Mouse (Mus musculus) stomach, embryonic 15.5 days (tissue): ENCODE data around the gene Lrp5. TPM values are rescaled to one million over a fixed set of nuclear protein-coding genes. Genes with fewer than 3 reads are reported as not detected.
A peak's percentile ranks its signal among the peaks of the same experiment; 100 is the strongest.

Experiments used
- ATAC-seq: fragments of 200-750 bp; cut with Nextera tagmentation; 2 replicates; pipeline ENCODE4 v1.8.0; 2017; ENCODE audit warnings: low read depth, moderate number of reproducible peaks, moderate TSS enrichment; ENCODE audit not compliant: insufficient read depth, low FRiP score
- H3K27ac ChIP-seq: fragments of 300-500 bp; sonication (generic); 2 replicates; pipeline ENCODE4 v1.5.1; 2015; ENCODE audit warnings: mild to moderate bottlenecking, inconsistent platforms
- H3K27me3 ChIP-seq: fragments of 300-500 bp; sonication (generic); replicated peaks from 2 replicates; pipeline ENCODE4 v1.6.1; 2015; ENCODE audit warnings: inconsistent platforms
- H3K36me3 ChIP-seq: fragments of 300-500 bp; sonication (generic); 2 replicates; pipeline ENCODE4 v1.6.1; 2015; ENCODE audit warnings: inconsistent platforms
- H3K4me1 ChIP-seq: fragments of 300-500 bp; sonication (generic); 2 replicates; pipeline ENCODE4 v1.6.1; 2015; ENCODE audit warnings: inconsistent platforms
- H3K4me2 ChIP-seq: fragments of 300-500 bp; sonication (generic); 2 replicates; pipeline ENCODE4 v1.6.1; 2015; ENCODE audit warnings: mild to moderate bottlenecking, inconsistent platforms
- H3K4me3 ChIP-seq: fragments of 300-500 bp; sonication (generic); replicated peaks from 2 replicates; pipeline ENCODE4 v1.5.1; 2015; ENCODE audit warnings: inconsistent platforms
- H3K9ac ChIP-seq: fragments of 300-500 bp; sonication (generic); 2 replicates; pipeline ENCODE4 v1.6.1; 2015; ENCODE audit warnings: inconsistent platforms
- H3K9me3 ChIP-seq: fragments of 300-500 bp; sonication (generic); 2 replicates; pipeline ENCODE4 v1.6.1; 2016; ENCODE audit warnings: inconsistent platforms
- WGBS: fragments of 180-500 bp; shearing (Covaris S2); methylation state at CpG from one replicate; pipeline ENCODE4 v1.1.7; 2015; 5-methylcytosine and 5-hydroxymethylcytosine counted together
- polyA plus RNA-seq: library from polyadenylated mRNA; unstranded; fragments of >200 nt; fragmentation: Nextera tagmentation; extraction: Ambion mirVana; gene quantifications from 2 replicates; pipeline ENCODE4 v1.2.1, GENCODE M21; 2015

Gene Lrp5
- polyA plus RNA-seq, 1 experiment from 2014 or later: 5.3 TPM

DNA sequence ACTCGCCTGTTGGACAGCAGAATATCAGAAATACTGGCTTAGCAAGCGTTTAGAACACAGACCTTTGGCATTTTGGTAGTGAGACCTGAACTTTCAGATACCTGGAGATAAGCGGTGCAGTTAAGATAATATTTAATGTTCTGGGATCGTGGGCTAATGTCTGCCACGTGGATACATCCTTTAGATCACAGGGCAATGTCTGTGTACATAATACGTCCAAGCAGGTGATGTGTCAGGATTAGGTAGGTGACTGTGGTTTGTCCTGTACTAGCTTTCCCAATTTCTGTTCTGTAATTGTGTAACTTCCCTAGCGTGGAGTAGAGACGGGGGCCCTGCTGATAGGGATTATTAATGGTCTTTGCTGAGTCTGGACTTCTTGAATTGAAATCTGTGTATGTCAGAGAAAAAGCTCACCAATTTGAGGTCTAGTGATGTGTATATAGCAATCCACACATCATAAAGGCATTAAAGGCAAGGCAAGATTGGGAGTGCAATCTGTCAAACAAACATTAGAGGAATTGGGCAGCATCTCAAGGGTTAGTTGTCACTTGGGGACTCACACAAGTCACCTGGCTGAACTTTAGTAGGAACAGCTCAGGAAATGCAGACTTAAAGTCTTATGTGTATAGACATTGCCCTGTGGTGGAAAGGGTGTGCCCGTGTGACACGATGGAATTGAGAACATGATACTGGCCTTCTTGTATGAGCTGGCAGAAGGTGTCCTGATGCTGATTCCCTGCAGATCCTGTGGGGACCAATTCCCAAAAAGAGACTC, 22.8 kb upstream of the Lrp5 start:
- 24% methylated on average over 10 of the region's 10 CpGs for WGBS
- ATAC-seq: no peak
- Histone ChIP-seq H3K27me3 (no peaks in the 10 kb centered on the region), H3K36me3 (no peaks in the 10 kb centered on the region; the same call in 1 of the 2 replicates), H3K9ac (peak overlapping the region; percentile 80), H3K27ac (no peak overlapping the region), H3K4me1 (peaks cover 12% of the 10 kb centered on the region; the same call in 1 of the 2 replicates), H3K4me3 (peak overlapping the region; percentile 88), H3K9me3 (no peaks in the 10 kb centered on the region), H3K4me2 (peak overlapping the region; percentile 84)

DNA sequence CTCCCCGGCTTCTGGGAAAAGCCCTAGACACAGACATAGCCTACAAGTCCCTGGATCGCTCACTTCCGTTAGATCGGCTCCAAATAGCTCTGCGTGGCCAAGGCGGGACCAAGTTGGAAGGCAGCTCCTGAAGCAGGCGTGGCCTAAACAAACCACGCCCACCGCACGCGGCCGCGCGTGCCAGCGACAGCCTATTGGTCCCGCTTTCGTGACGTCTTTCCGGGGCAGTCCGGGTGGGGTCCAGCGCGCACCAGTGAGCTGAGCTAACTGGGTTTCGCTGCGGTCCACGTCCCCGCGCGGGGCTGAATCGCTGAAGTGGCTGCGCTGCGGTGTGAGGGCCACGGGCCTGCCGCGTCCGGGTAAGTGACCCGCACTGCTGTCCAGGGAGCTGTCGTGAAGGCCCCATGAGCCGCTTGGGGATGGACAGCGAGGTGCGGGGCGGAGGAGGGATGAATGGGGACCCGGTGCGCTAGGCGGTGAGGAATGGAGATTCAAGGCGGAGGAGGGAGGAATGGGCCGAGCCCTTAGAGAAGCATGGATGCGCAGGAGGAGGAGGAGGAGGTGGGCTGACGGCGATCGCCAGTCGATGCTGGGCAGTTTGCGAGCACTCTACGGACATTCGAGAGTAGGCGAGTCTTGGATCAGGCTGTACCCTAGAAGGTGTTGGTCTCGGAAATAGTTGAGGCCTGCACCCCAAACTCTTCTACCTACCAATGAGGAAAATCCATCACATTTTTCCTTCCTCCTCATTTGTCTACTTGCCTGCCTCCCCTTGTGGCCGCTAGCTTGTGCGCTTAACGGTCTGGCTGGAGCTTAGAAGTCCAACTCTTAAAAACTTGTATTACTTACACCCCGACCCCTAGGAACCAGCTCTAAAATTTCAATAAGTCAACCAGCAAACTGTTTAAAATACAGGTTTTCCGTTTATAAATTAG, 22.0 kb upstream of the Lrp5 start, which contains the start of gene 1810055G02Rik:
1810055G02Rik (plus strand) TSS at position 216 of the 935 bp plus-strand sequence.
- peaks cover 12% of the 10 kb centered on the region; the same call in 1 of the 2 replicates for H3K4me1 ChIP-seq
- H3K36me3 ChIP-seq: no peaks in the 10 kb centered on the region; the same call in 1 of the 2 replicates
- H3K27me3 ChIP-seq: no peaks in the 10 kb centered on the region
- H3K4me2 ChIP-seq: peak within 1 kb of the TSS; percentile 84
- peak within 1 kb of the TSS; percentile 80 for H3K9ac ChIP-seq
- ATAC-seq: peak; percentile 97
- no peaks in the 10 kb centered on the region for H3K9me3 ChIP-seq
- H3K4me3 ChIP-seq: peak within 1 kb of the TSS; percentile 88
- H3K27ac ChIP-seq: peak within 1 kb of the TSS; percentile 92
- WGBS: under 1% methylated on average over 61 of the region's 61 CpGs

DNA sequence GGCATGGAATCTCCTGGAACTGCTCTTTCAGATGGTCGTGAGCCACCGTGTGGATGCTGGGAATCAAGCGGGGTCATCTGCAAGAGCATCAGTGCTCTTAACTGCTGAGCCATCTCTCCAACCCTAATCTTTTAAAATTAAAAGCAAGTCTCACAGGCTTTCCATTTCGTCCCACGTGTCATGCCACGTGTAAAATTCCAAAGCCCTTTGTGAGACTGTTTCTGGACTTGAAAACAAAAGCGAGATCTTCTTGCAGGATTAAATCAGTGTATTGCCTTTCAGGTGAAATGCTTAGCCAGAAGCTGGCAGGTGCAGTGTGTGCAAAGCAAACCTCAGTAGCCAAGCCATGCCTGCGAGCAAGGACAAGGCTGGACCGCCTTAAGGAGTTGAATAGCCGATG, 21.2 kb upstream of the Lrp5 start:
- Histone ChIP-seq H3K36me3 (no peaks in the 10 kb centered on the region; the same call in 1 of the 2 replicates), H3K4me2 (peak overlapping the region; percentile 84), H3K4me3 (peak overlapping the region; percentile 88), H3K27ac (peak overlapping the region; percentile 79), H3K9ac (peak overlapping the region; percentile 67), H3K9me3 (no peaks in the 10 kb centered on the region), H3K27me3 (no peaks in the 10 kb centered on the region), H3K4me1 (peaks cover 12% of the 10 kb centered on the region; the same call in 1 of the 2 replicates)
- ATAC-seq: no peak
- 39% methylated on average over 10 of the region's 10 CpGs for WGBS

DNA sequence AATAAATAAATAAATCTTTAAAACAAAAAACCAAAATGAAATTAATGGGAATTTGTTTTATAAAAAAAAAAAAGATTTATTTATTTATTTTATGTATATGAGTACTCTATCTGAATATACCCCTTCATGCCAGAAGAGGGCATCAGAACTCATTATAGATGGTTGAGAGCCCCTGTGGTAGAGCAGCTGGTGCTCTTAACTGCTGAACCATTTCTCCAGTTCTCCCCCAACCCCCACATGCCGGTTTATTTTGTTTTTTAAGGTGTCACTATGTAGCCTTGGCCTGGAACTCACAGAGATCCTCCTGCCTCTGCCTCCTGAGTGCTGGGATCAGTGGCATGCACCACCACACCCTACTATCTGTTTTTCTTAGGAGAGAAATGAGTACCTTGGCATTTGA, 19.9 kb upstream of the Lrp5 start:
- Histone ChIP-seq H3K36me3 (no peaks in the 10 kb centered on the region), H3K9ac (no peak overlapping the region), H3K27me3 (no peaks in the 10 kb centered on the region), H3K9me3 (no peaks in the 10 kb centered on the region), H3K4me2 (no peak overlapping the region), H3K27ac (no peak overlapping the region), H3K4me3 (no peak overlapping the region), H3K4me1 (peaks cover 12% of the 10 kb centered on the region; the same call in 1 of the 2 replicates)
- 39% methylated on average over 1 of the region's 1 CpGs for WGBS
- ATAC-seq: no peak

DNA sequence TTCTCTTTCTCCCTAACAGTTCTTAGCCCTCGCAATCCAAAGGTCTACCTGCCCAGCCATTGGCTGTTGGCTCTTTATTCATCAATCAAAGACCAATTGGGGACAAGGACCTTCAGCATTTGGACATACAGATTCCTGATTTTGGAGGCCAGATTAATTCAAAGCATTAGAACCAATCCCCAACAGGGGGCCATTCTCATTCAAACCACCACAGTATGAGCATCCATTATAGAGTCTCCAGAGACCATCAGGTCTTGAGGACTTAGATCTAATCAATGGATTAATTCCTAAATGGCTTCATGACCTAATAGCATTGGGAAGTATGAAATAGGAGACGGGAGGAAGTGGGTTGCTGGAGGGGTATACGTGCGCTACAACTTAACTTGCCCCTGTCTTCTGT, 16.1 kb upstream of the Lrp5 start:
- Histone ChIP-seq H3K27me3 (no peaks in the 10 kb centered on the region), H3K9ac (no peak overlapping the region), H3K36me3 (no peaks in the 10 kb centered on the region), H3K9me3 (no peaks in the 10 kb centered on the region), H3K4me1 (peaks cover 2% of the 10 kb centered on the region; the same call in 1 of the 2 replicates), H3K27ac (no peak overlapping the region), H3K4me2 (no peak overlapping the region), H3K4me3 (no peak overlapping the region)
- no peak for ATAC-seq
- 88% methylated on average over 4 of the region's 4 CpGs for WGBS

DNA sequence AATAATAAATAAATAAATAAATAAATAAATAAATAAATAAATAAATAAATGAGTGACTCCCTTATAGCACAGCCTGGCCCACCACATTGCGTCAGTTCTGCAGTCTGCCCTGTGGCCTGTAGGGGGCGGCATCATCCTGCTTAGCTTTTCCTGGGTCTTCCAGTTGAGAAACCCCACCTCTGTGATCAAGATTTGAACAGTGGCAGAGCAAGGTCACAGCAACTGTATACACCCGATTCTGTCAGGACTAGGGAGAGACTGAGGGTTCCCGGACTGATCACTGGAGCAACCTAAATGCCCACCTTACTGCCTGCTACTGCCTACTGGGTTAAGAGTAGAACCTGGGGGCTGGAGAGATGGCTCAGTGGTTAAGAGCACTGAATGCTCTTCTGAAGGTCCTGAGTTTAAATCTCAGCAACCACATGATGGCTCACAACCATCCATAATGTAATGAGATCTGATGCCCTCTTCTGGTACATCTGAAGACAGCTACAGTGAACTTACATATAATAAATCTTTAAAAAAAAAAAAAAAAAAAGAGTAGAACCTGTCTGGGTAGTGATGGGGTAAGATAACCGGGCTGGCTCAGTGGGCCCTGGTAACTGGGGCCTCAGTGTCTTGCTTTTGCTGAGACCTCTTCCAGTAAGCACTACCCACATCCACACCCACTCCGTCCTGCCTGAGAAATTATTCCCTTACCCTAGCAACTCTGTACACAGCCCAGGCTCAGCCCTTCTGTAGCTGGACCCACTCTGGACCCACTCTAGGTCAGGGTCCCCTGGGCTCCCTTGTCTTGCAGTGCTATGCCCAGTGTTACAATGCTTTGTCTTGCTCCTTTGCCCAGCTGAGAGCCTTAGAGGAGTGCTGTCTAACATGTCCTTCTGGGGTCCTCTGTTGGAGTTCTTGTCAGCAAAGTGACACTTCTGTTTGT, 13.4 kb upstream of the Lrp5 start:
- no peak overlapping the region for H3K4me2 ChIP-seq
- no peaks in the 10 kb centered on the region for H3K36me3 ChIP-seq
- no peak overlapping the region for H3K27ac ChIP-seq
- no peak overlapping the region for H3K4me3 ChIP-seq
- WGBS: 28% methylated on average over 6 of the region's 6 CpGs
- ATAC-seq: peak; percentile 54; the same call in 1 of the 2 replicates
- no peaks in the 10 kb centered on the region for H3K27me3 ChIP-seq
- H3K4me1 ChIP-seq: no peaks in the 10 kb centered on the region
- no peaks in the 10 kb centered on the region for H3K9me3 ChIP-seq
- H3K9ac ChIP-seq: no peak overlapping the region

DNA sequence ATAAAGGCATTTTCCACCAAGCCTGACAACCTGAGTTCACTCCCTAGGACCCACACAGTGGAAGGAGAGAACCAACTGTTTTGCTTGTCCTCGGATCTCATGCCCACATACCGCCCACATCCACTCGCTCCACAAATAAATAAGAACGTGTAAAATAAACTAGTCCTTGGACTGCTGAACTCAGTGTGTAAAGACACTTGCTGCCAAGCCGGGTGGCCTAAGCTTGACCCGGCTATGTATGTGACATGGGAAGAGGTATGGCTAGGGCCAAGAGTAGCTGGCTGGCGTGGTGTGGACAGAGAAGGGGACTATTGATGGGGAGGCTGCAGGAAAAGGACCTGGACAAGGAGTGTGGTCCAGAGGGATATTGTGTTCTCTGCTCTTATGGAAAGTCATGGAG, 11.7 kb upstream of the Lrp5 start:
- no peak for ATAC-seq
- Histone ChIP-seq H3K27me3 (no peaks in the 10 kb centered on the region), H3K36me3 (no peaks in the 10 kb centered on the region), H3K9ac (no peak overlapping the region), H3K4me2 (no peak overlapping the region), H3K27ac (no peak overlapping the region), H3K4me3 (no peak overlapping the region), H3K4me1 (no peaks in the 10 kb centered on the region), H3K9me3 (no peaks in the 10 kb centered on the region)
- WGBS: 79% methylated on average over 7 of the region's 7 CpGs

DNA sequence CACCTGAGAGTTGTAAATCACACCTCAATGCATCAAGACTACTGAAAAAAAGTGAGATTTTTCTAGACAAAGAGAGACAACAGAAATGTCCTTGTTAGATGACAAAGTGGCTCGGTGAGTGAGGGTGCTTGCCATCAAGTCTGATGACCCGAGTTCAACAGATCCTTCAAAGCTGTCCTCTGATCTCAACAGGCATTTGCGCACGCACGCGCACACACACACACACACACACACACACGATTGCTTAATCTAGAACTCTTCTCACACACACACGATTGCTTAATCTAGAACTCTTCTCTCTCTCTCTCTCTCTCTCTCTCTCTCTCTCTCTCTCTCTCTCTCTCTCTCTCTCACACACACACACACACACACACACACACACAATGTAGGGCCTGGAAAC, 9.6 kb upstream of the Lrp5 start:
- WGBS: 84% methylated on average over 8 of the region's 8 CpGs
- no peak overlapping the region for H3K4me2 ChIP-seq
- no peak for ATAC-seq
- no peak overlapping the region for H3K4me3 ChIP-seq
- no peaks in the 10 kb centered on the region for H3K9me3 ChIP-seq
- no peak overlapping the region for H3K27ac ChIP-seq
- no peaks in the 10 kb centered on the region for H3K27me3 ChIP-seq
- H3K4me1 ChIP-seq: no peaks in the 10 kb centered on the region
- H3K9ac ChIP-seq: no peak overlapping the region
- no peaks in the 10 kb centered on the region for H3K36me3 ChIP-seq

DNA sequence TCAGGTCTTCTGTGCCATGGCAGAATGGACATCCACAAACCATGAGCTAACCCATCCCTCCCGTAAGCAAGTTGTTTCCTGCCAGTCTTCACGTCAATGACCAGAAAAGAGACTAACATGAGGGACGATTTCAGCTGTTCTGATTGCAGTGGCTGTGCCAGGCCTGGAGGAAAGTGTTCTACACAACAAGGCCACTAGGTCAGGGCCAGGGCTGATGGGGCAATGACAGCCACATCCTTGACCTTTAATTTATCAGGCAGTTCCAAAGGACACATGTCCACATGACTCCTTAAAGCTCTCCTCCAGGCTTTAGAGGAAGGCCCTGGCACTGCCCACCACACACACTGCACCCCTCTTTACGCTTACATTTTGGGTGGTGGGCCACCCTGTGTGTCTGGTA, 9.1 kb upstream of the Lrp5 start:
- WGBS: 75% methylated on average over 4 of the region's 4 CpGs
- Histone ChIP-seq H3K9ac (no peak overlapping the region), H3K36me3 (no peaks in the 10 kb centered on the region), H3K4me3 (no peak overlapping the region), H3K4me2 (no peak overlapping the region), H3K27ac (no peak overlapping the region), H3K9me3 (no peaks in the 10 kb centered on the region), H3K4me1 (no peaks in the 10 kb centered on the region), H3K27me3 (no peaks in the 10 kb centered on the region)
- no peak for ATAC-seq

DNA sequence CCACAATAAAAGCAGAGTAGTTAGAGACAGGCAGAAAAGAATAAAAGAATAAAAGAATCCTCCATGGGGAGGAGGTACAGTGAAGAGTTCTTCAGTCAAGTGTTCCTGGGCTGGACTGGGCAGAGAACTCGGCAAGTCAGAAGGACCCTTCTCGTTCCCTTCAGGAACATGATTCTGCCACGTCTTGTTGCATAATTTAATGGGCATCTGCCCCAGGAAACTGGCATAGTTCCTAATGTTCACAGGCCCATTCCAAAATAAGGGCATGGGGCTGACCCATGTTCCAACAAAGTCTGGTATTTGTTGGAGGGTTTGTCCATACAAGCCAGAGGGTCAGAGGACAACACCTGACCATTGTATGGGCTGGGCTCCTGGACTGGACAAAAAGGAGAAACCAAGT, 8.6 kb upstream of the Lrp5 start:
- Histone ChIP-seq H3K4me3 (no peak overlapping the region), H3K4me1 (no peaks in the 10 kb centered on the region), H3K4me2 (no peak overlapping the region), H3K27ac (no peak overlapping the region), H3K36me3 (no peaks in the 10 kb centered on the region), H3K9me3 (no peaks in the 10 kb centered on the region), H3K27me3 (no peaks in the 10 kb centered on the region), H3K9ac (no peak overlapping the region)
- ATAC-seq: no peak
- WGBS: 70% methylated on average over 3 of the region's 3 CpGs

DNA sequence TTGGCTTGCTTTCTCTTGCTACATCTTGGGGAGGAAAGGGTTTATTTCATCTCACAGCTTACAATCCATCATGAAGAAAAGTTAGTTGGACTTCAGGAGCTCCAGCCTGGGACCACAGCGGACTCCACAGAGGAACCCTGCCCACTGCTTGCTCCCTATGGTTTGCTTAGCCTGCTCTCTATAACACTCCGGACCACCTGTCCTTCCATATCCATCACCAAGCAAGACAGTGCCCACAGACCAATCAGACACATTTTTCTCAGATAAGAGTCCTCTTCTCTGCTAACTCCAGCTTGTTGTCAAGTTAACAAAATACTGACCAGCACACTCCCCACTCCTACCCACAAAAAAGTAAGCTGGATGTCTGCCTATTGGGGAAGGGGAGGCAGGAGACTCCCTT, 8.1 kb upstream of the Lrp5 start:
- Histone ChIP-seq H3K27ac (no peak overlapping the region), H3K9ac (no peak overlapping the region), H3K9me3 (no peaks in the 10 kb centered on the region), H3K4me2 (no peak overlapping the region), H3K4me1 (no peaks in the 10 kb centered on the region), H3K4me3 (no peak overlapping the region), H3K36me3 (no peaks in the 10 kb centered on the region), H3K27me3 (no peaks in the 10 kb centered on the region)
- WGBS: 68% methylated on average over 2 of the region's 2 CpGs
- no peak for ATAC-seq
